In the genomic region with DNA sequence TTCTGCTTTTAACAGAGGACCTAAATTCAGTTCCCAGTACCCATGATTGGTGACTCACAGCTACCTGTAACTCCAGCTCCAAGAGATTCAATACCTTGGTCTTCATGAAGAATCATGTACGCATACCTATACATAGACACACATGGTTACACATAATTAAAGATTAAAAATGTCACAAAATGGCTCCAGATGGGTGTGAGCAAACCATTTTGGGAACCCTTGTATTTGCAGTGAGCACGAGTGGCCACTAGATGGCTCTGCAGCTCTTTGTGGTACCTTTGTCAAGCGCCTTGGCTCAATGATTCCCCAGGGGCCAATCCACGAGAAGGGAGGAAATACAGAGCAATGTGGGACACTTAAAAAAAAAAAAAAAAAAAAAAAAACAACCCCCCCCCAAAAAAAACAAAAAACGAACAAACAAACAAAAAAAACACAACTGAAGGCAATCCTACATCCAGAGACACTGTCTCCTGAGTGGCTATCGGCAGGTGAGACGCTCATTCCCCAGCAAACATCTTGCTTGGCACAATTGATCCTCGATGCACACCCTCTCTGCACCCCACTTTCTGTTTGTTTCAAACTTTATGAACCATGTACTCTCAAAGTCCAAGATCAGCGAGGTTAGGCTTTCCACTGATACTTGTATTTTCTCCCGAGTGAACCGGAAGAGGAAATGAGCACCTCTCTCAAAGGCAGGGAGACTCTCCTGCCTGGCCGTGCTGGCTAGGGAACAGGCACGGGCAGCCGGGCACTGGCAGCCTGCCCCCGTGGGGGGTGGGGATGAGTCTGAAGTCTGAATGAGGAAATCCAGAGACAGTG, we compare ENCODE assay signal across 8 mouse cellular contexts. TPM values are rescaled to one million over a fixed set of nuclear protein-coding genes. Genes with fewer than 3 reads are reported as not detected.
DNase-seq lines count a peak whose midpoint lies in the region; ATAC-seq and TF ChIP-seq lines count a peak whose summit lies in the region.

No protein-coding gene starts in this region.

- H3K9ac ChIP-seq in hindbrain, postnatal 0 days (replicated peaks; ENCODE audit: low read length) = peak overlapping the region; percentile 40

- no peaks in the 10 kb centered on the region for H3K36me3 ChIP-seq in hindbrain, postnatal 0 days (ENCODE audit: insufficient read depth, low read length)

- no peaks in the 10 kb centered on the region for H3K27me3 ChIP-seq in hindbrain, postnatal 0 days (ENCODE audit: insufficient read depth, low read length)

- intact Hi-C loops in gastrocnemius, adult 2 months (cut with DNase I) = loop anchor here (1.0 to 5.0 kb wide), 4 partner anchors 37 to 205 kb away; partner anchors contain the start of gene Ccdc117

- peak; percentile 98 for ATAC-seq in common myeloid progenitor, adult 5-6 weeks (replicated peaks; ENCODE audit: low read depth, poor library complexity, severe bottlenecking)
- ATAC-seq in hindbrain, postnatal 0 days = peak; percentile 86

- H3K4me3 ChIP-seq in gastrocnemius, adult 2 months = peak overlapping the region; percentile 79
- H3K4me3 ChIP-seq in hindbrain, postnatal 0 days (ENCODE audit: low read length) = peak overlapping the region; percentile 33

- peak; percentile 85 for TF ChIP-seq CTCF in gastrocnemius, adult 2 months (IDR thresholded peaks at IDR 0.05)
- TF ChIP-seq CTCF in hindbrain, postnatal 0 days (IDR thresholded peaks at IDR 0.05; ENCODE audit: low read depth) = peak; percentile 90

- DNase-seq in adipocyte (ENCODE audit: low spot score) = peak; percentile 94
- peak; percentile 86 for DNase-seq in gastrocnemius, adult 2 months
- peak; percentile 97 for DNase-seq in hindbrain, postnatal 0 days (ENCODE audit: low spot score)
- DNase-seq in left cerebral cortex, adult 18-20 months (ENCODE audit: low spot score in 2 of 2) = peak; percentile 85 to 86
- peak; percentile 81 to 90 for DNase-seq in lung, postnatal 4 days
- peak; percentile 92 for DNase-seq in retina, postnatal 1 day
- peak; percentile 90 for DNase-seq in thymus, postnatal 4 days

- WGBS in hindbrain, postnatal 0 days = 13% methylated on average over 15 of the region's 15 CpGs

- no peaks in the 10 kb centered on the region for H3K9me3 ChIP-seq in hindbrain, postnatal 0 days (ENCODE audit: low read length)

- H3K27ac ChIP-seq in gastrocnemius, adult 2 months = peak overlapping the region; percentile 89
- no peak overlapping the region for H3K27ac ChIP-seq in hindbrain, postnatal 0 days

- no peaks in the 10 kb centered on the region for H3K4me1 ChIP-seq in hindbrain, postnatal 0 days (ENCODE audit: insufficient read depth, low read length)

- H3K4me2 ChIP-seq in hindbrain, postnatal 0 days (ENCODE audit: low read depth, low read length) = peak overlapping the region; percentile 57

RNA-seq across cellular contexts. Expression of gene Xbp1, which starts 35.1 kb away (rescaled TPM):
- 58.4 and 72.0 TPM in 2 replicates for total RNA-seq in common myeloid progenitor, adult 5-6 weeks (2017)
- total RNA-seq in gastrocnemius, adult 2 months (2021) = 10 to 100 TPM; 64.5 to 70.5 TPM
- 95.0 and 102 TPM in 2 replicates for total RNA-seq in hindbrain, postnatal 0 days (2014; rRNA removed)
- polyA plus RNA-seq in hindbrain, postnatal 0 days (2015; fragmentation: Nextera tagmentation; extraction: Ambion mirVana) = 87.1 and 88.9 TPM in 2 replicates
- 100 to 1,000 TPM; 119 to 141 TPM for total RNA-seq in left cerebral cortex, adult 18-20 months (2021)

RNA-seq across cellular contexts. Expression of gene Znrf3, which starts 40.8 kb away (rescaled TPM):
- total RNA-seq in common myeloid progenitor, adult 5-6 weeks (2017) = 6.2 TPM in 2 replicates
- total RNA-seq in gastrocnemius, adult 2 months (2021) = 1 to 10 TPM; 5.7 to 6.9 TPM
- total RNA-seq in hindbrain, postnatal 0 days (2014; rRNA removed) = 13.6 and 17.1 TPM in 2 replicates
- polyA plus RNA-seq in hindbrain, postnatal 0 days (2015; fragmentation: Nextera tagmentation; extraction: Ambion mirVana) = 9.9 and 10.2 TPM in 2 replicates
- total RNA-seq in left cerebral cortex, adult 18-20 months (2021) = 10 to 100 TPM; 16.7 to 17.5 TPM

RNA-seq across cellular contexts. Expression of gene Ccdc117, which starts 56.6 kb away (rescaled TPM):
- total RNA-seq in common myeloid progenitor, adult 5-6 weeks (2017) = 38.4 and 41.7 TPM in 2 replicates
- total RNA-seq in gastrocnemius, adult 2 months (2021) = 10 to 100 TPM; 16.3 to 30.0 TPM
- total RNA-seq in hindbrain, postnatal 0 days (2014; rRNA removed) = 10.1 and 10.5 TPM in 2 replicates
- polyA plus RNA-seq in hindbrain, postnatal 0 days (2015; fragmentation: Nextera tagmentation; extraction: Ambion mirVana) = 5.8 and 6.6 TPM in 2 replicates
- total RNA-seq in left cerebral cortex, adult 18-20 months (2021) = 10 to 100 TPM; 18.0 to 18.7 TPM
